Mouse (Mus musculus) heart, postnatal 0 days (tissue): ENCODE results near the gene Cdh22. TPM values are rescaled to one million over a fixed set of nuclear protein-coding genes. Genes with fewer than 3 reads are reported as not detected.

Experiments used
- ATAC-seq: fragments of 200-750 bp; cut with Nextera tagmentation; 2 replicates; pipeline ENCODE4 v1.8.0; 2017; ENCODE audit warnings: low read depth, moderate number of reproducible peaks, moderate library complexity; ENCODE audit not compliant: insufficient read depth
- DNase-seq: peaks from one replicate; pipeline ENCODE4 v3.0.0-alpha.2; 2016; ENCODE audit warnings: low spot score
- H3K27ac ChIP-seq: fragments of 300-500 bp; sonication (generic); 2 replicates; pipeline ENCODE4 v1.5.1; 2014; ENCODE audit warnings: low read depth, mild to moderate bottlenecking
- H3K27me3 ChIP-seq: fragments of 300-500 bp; sonication (generic); 2 replicates; pipeline ENCODE4 v1.6.1; 2014; ENCODE audit warnings: low read length, mixed read lengths; ENCODE audit not compliant: control insufficient read depth, insufficient read depth
- H3K36me3 ChIP-seq: fragments of 300-500 bp; sonication (generic); replicated peaks from 2 replicates; pipeline ENCODE4 v1.6.1; 2014; ENCODE audit warnings: low read length, mixed read lengths; ENCODE audit not compliant: control insufficient read depth, insufficient read depth
- H3K4me1 ChIP-seq: fragments of 300-500 bp; sonication (generic); 2 replicates; pipeline ENCODE4 v1.6.1; 2014; ENCODE audit warnings: antibody characterized with exemption; ENCODE audit not compliant: control insufficient read depth, insufficient read depth
- H3K4me2 ChIP-seq: fragments of 300-500 bp; sonication (generic); 2 replicates; pipeline ENCODE4 v1.6.1; 2014; ENCODE audit warnings: low read depth, mild to moderate bottlenecking, low read length, moderate library complexity
- H3K4me3 ChIP-seq: fragments of 300-500 bp; sonication (generic); 2 replicates; pipeline ENCODE4 v1.5.1; 2014; ENCODE audit warnings: low read depth, low read length
- H3K9ac ChIP-seq: fragments of 300-500 bp; sonication (generic); replicated peaks from 2 replicates; pipeline ENCODE4 v1.6.1; 2014; ENCODE audit warnings: low read depth, low read length, mixed read lengths
- H3K9me3 ChIP-seq: fragments of 300-500 bp; sonication (generic); replicated peaks from 2 replicates; pipeline ENCODE4 v1.6.1; 2016; ENCODE audit warnings: low read length; ENCODE audit not compliant: control insufficient read depth
- CTCF ChIP-seq: IDR thresholded peaks from 2 replicates; pipeline ENCODE4 v1.5.1; 2016; ENCODE audit warnings: antibody characterized with exemption, control low read depth, low read depth
- EP300 ChIP-seq: IDR thresholded peaks from 2 replicates; pipeline ENCODE4 v1.6.1; 2016; ENCODE audit warnings: antibody characterized with exemption, low read depth
- WGBS: fragments of 180-500 bp; shearing (Covaris S2); extraction: QIAGEN DNeasy Blood & Tissue Kit; methylation state at CpG from one replicate; pipeline ENCODE4 v1.1.7; 2014; 5-methylcytosine and 5-hydroxymethylcytosine counted together
- polyA plus RNA-seq: library from polyadenylated mRNA; unstranded; fragments of >200 nt; fragmentation: Nextera tagmentation; extraction: Ambion mirVana; gene quantifications from 2 replicates; pipeline ENCODE4 v1.2.1, GENCODE M21; 2015
- total RNA-seq: library from RNA; depleted of rRNA; stranded (reverse); fragments of >200 nt; gene quantifications from 2 replicates; pipeline ENCODE4 v1.2.3, GENCODE M21; 2014; ENCODE audit warnings: low replicate concordance

Cdh22 gene
- total and polyA plus RNA-seq, 2 experiments from 2014 or later: 0.04 to 0.05 TPM

DNA sequence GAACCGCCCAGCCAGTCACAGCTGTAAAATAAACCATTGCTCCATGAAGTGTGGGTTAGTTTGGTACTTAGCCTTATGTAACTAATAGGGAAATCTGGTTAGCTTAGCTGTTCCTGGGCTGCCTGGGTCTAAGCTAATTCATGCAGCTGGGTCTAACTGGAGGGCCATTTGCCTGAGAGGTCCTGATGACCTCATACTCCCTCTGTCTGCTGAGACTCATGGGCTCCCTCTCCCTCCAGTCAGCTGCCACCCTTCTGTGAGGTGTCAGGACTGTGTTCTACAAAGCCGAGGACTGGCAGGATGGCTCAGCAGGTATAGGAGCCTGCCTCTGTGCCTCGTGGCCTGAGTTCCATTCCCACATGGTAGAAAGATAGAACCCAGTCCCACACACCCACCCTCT is 84.9 kb downstream of the Cdh22 start:
- ATAC-seq: no peak
- TF ChIP-seq CTCF (no peak), EP300 (no peak)
- DNase-seq: no peak
- Histone ChIP-seq H3K4me1 (peaks cover 11% of the 10 kb centered on the region), H3K4me3 (no peak overlapping the region), H3K9me3 (no peaks in the 10 kb centered on the region), H3K4me2 (no peak overlapping the region), H3K27me3 (peaks cover 14% of the 10 kb centered on the region; the same call in 1 of the 2 replicates), H3K36me3 (no peaks in the 10 kb centered on the region), H3K27ac (no peak overlapping the region), H3K9ac (no peak overlapping the region)
- WGBS: 53% methylated on average over 3 of the region's 3 CpGs

DNA sequence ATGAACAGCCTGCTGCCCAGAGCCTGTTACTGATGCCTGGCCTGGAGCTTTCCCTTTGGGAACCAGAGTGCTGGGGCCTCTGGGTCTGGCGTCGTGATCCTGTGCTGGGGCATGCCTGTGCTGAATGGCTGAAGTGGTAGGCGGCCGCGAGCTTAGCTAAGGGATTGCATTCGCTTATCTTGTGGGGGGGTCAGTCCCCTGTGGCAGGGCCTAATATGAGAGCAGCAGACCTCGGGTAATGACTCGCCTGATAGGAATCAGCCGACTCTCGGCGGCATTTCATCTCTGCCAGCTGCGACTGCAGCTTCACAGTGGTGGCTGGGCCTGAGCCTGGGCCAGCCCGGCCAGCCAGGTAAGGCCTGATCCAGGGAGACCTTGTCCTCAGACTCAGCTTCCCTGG is 88.8 kb downstream of the Cdh22 start:
- Histone ChIP-seq H3K9ac (no peak overlapping the region), H3K27me3 (peaks cover 37% of the 10 kb centered on the region), H3K27ac (no peak overlapping the region), H3K4me2 (no peak overlapping the region), H3K4me1 (no peaks in the 10 kb centered on the region), H3K9me3 (no peaks in the 10 kb centered on the region), H3K36me3 (no peaks in the 10 kb centered on the region), H3K4me3 (no peak overlapping the region)
- no peak for DNase-seq
- 47% methylated on average over 13 of the region's 13 CpGs for WGBS
- TF ChIP-seq CTCF (no peak), EP300 (no peak)
- no peak for ATAC-seq

DNA sequence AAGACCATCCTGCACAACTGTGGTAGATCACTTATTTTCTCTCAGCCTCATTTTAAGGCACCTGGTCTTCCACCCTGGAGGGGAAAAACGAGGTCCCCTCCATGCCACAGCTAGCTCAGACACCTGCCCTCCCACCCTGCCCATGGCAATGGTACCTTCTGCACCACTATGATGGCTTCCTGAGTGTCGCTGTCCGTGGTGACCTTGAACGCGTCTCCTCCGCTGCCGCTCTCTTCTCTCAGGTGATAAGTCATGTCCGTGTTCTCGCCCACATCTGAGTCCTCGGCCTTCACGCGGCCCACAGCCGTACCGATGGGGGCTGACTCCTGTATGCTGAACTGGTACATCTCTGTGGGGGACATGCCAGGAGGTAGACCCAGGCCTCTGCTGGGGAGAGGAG is 91.2 kb downstream of the Cdh22 start:
- H3K27ac ChIP-seq: no peak overlapping the region
- TF ChIP-seq EP300 (no peak), CTCF (no peak)
- WGBS: 37% methylated on average over 14 of the region's 14 CpGs
- H3K4me1 ChIP-seq: no peaks in the 10 kb centered on the region; the same call in 1 of the 2 replicates
- H3K4me2 ChIP-seq: no peak overlapping the region
- DNase-seq: no peak
- ATAC-seq: no peak
- H3K36me3 ChIP-seq: no peaks in the 10 kb centered on the region
- no peak overlapping the region for H3K9ac ChIP-seq
- peaks cover 37% of the 10 kb centered on the region for H3K27me3 ChIP-seq
- no peaks in the 10 kb centered on the region for H3K9me3 ChIP-seq
- H3K4me3 ChIP-seq: no peak overlapping the region

DNA sequence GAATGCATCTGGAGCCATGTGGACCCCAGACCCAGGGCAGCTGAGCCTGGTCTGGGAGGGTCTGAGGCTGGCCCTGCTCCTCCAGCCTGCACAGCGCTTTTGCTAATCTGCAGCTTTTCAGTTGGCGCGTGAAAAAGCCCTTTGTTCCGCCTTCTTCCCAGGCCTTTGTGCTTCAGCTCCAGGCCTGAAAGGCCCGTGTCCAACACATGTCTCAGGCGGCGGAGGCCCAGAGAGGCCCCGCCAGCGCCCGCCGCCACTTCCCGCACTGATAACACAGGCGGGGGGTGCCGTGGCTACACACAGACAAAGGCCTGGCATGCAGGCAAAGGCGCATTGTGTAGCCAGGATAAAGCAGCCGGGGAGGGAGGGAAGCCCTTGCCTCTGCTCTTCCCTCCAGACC is 98.6 kb downstream of the Cdh22 start:
- H3K9ac ChIP-seq: no peak overlapping the region
- H3K9me3 ChIP-seq: no peaks in the 10 kb centered on the region
- no peaks in the 10 kb centered on the region; the same call in 1 of the 2 replicates for H3K4me1 ChIP-seq
- no peak for ATAC-seq
- no peaks in the 10 kb centered on the region for H3K36me3 ChIP-seq
- DNase-seq: no peak
- no peak overlapping the region for H3K4me2 ChIP-seq
- H3K27ac ChIP-seq: no peak overlapping the region
- TF ChIP-seq EP300 (no peak), CTCF (no peak)
- no peak overlapping the region for H3K4me3 ChIP-seq
- 13% methylated on average over 16 of the region's 16 CpGs for WGBS
- peaks cover 42% of the 10 kb centered on the region for H3K27me3 ChIP-seq

DNA sequence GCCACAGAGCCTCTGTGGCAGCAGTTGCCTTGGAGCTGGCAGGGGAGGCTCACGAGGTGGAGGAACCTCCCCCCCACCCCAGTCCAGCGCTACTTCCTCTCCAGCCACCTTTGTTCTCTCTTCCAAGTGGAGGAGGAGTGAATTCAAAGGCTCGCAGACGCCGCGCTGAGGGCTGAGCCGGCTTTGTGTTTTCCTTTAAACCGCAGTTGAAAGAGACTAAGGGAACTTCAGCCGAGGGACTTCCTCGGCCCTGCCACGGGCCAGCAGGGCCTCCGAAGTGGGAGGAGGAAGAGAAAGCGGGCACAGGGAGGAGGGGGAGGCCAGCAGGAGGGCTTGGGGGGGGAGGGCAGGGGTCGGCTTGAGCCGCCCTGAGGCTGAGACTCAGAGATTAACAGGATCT is 101.1 kb downstream of the Cdh22 start:
- ATAC-seq (no peak), DNase-seq (no peak)
- Histone ChIP-seq H3K4me3 (no peak overlapping the region), H3K27ac (no peak overlapping the region), H3K36me3 (no peaks in the 10 kb centered on the region), H3K27me3 (peaks cover 51% of the 10 kb centered on the region), H3K4me1 (no peaks in the 10 kb centered on the region), H3K9ac (no peak overlapping the region), H3K4me2 (no peak overlapping the region), H3K9me3 (no peaks in the 10 kb centered on the region)
- 0% methylated on average over 13 of the region's 15 CpGs for WGBS
- TF ChIP-seq EP300 (no peak), CTCF (no peak)

DNA sequence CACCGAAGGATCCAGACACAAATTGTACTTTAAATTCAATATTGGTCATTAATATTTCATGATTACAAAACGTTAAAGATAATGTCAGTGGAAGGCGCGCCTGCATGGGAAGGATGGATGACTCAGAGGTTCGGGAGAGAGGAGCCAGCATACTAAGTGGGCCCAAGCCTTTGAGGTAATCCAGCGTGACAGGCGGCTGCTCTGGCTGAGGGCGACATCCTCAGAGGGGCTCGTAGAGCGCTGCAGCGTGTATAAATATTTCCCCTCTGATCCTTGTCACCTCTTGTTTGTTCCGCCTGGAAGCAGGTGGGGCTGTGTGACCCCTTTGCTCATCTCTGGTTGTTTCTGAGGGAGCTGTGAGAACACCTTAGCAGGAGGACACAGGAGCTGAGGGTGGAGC is 103.2 kb downstream of the Cdh22 start:
- no peak overlapping the region for H3K9ac ChIP-seq
- ATAC-seq (no peak), DNase-seq (no peak)
- no peak for TF ChIP-seq CTCF
- TF ChIP-seq EP300: no peak
- H3K4me1 ChIP-seq: no peaks in the 10 kb centered on the region
- no peaks in the 10 kb centered on the region for H3K9me3 ChIP-seq
- H3K27ac ChIP-seq: no peak overlapping the region
- no peak overlapping the region for H3K4me3 ChIP-seq
- H3K27me3 ChIP-seq: peaks cover 44% of the 10 kb centered on the region
- H3K36me3 ChIP-seq: no peaks in the 10 kb centered on the region
- 45% methylated on average over 12 of the region's 12 CpGs for WGBS
- no peak overlapping the region for H3K4me2 ChIP-seq
